Mouse (Mus musculus) left cerebral cortex, adult 18-20 months (tissue): ENCODE measurements at regions not wholly inside any gene's neighbourhood (a gene's known extent, or its start where the extent isn't known, plus 50 kb on each side); places are given as distances from the start of the nearest gene placed in this dataset.

ENCODE experiments used
- DNase-seq, 2 experiments: peaks; one replicate each; pipeline ENCODE4 v3.0.0; 2021 to 2022; ENCODE audit warnings: low spot score in 2 of 2, mixed read lengths in 1 of 2

GRCm38 (mm10) chr3:37887711-37888110 is 163.4 kb upstream of the Gm5148 start:
- no peak for DNase-seq

GRCm38 (mm10) chr3:37886705-37887454 is 162.6 kb upstream of the Gm5148 start:
- DNase-seq, result no peak

DNA sequence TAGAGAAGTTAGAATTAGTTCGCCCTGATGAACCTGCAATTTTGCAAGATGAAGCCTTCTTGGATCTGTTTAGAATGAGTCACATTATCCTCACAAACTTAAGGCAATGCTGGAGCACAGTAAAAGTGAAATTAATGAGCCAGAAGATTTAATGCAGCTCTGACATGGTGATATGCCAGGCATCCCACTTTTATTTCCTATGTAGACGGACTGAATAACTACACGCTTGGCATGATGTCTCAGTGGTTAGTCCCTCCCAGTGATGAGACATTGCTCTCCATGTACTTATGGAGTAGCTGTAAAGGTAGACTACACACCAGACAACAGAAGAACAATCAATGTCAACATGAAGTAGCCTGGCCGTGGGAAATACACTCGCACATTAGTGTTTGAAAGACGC is 161.5 kb upstream of the Gm5148 start:
- no peak for DNase-seq

GRCm38 (mm10) chr3:37882417-37882816 is 158.1 kb upstream of the Gm5148 start:
- DNase-seq, result no peak

DNA sequence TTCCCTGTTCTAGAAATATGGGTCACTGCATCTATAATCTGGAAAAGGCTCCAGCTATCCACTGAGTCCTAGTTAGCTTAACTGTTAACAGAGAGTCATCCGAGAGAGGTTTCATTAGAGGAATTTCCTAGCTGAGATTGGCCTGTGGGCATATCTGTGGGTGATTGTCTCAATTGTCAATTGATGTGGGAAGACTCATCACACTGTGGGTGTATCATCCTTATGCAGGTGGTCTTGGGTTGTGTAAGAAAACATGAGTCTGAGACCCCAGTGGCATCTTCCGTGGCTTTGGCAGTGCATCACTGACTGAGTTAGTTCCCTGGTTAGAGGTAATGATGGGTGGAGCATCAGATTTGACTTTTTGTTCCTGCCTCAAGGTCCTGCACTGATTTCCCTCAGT is 156.7 kb upstream of the Gm5148 start:
- no peak for DNase-seq

- no peak for DNase-seq
These were observed 154.8 kb upstream of the Gm5148 start for GRCm38 (mm10) chr3:37879056-37879455.

- DNase-seq, result no peak
These were observed 151.9 kb upstream of the Gm5148 start for GRCm38 (mm10) chr3:37876016-37876765.

- DNase-seq, result no peak
These were observed 151.2 kb upstream of the Gm5148 start for GRCm38 (mm10) chr3:37875331-37876015.

- no peak for DNase-seq
These were observed 150.6 kb upstream of the Gm5148 start for GRCm38 (mm10) chr3:37874864-37875263.

DNA sequence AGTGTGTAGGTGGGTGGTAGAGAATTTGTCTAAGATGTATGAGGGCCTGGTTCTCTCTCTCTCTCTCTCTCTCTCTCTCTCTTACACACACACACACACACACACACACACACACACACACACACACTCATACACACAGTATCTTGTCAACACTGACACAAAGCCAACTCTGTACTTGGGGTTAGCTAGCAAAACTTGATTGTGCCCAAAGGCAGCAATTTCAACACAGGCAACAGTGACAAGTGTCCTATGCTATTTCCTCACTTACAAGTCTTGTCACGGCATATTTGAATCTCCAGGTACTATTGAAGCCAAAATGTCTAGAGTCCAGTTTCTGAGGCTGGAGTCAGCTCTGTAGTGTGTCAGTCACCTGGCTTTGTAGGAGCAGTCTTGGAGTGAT is 150.1 kb upstream of the Gm5148 start:
- DNase-seq, result no peak

GRCm38 (mm10) chr3:37872329-37872728 is 148.0 kb upstream of the Gm5148 start:
- DNase-seq, result no peak

- no peak for DNase-seq
These were observed 146.8 kb upstream of the Gm5148 start for GRCm38 (mm10) chr3:37871076-37871475.

- DNase-seq, result no peak
These were observed 144.2 kb upstream of the Gm5148 start for GRCm38 (mm10) chr3:37868454-37868853.

GRCm38 (mm10) chr3:37862756-37863155 is 138.5 kb upstream of the Gm5148 start:
- DNase-seq, result no peak

GRCm38 (mm10) chr3:37860715-37861461 is 136.6 kb upstream of the Gm5148 start:
- no peak for DNase-seq

GRCm38 (mm10) chr3:37860034-37860714 is 135.9 kb upstream of the Gm5148 start:
- DNase-seq, result no peak

GRCm38 (mm10) chr3:37858624-37859302 is 134.5 kb upstream of the Gm5148 start:
- no peak for DNase-seq

DNA sequence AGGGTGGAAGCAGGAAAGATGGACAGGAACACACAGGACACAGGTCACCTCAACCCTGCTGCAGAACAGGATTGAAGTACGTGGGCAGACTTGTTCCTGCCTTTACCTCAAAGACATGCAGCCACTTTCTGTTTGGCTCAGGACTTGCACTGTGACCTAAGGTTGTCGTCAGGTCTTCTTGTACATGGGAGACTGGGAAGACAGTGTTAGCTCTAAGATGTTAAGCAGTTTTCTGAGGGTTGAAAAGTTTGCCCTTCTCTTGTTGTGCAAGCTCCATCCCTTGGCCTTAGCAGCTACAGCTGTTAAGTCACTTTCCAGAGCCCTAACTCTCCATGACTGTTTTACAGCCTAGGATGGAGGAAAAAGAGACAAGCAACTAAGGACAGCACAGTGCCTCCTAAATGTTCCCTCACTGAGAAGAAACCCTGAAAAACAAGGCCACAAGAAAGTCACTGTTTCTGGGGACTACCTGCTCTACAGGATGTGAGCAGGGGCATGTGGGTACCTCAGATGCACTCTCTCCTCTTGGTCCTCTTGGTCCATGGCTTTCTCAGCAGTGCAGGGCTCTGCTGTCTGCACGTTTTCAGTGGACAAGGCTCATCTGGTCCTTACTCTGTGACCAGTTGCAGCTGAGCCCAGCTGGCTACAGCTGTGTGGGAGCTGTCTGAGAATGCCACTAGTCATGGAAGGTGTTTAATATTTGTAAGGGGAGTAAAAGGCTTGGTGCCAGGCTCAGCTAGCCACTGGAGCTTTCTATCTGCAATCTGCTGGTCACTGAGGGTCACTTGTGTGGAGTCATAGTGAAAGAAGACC is 122.1 kb upstream of the Gm5148 start:
- DNase-seq, result no peak

DNA sequence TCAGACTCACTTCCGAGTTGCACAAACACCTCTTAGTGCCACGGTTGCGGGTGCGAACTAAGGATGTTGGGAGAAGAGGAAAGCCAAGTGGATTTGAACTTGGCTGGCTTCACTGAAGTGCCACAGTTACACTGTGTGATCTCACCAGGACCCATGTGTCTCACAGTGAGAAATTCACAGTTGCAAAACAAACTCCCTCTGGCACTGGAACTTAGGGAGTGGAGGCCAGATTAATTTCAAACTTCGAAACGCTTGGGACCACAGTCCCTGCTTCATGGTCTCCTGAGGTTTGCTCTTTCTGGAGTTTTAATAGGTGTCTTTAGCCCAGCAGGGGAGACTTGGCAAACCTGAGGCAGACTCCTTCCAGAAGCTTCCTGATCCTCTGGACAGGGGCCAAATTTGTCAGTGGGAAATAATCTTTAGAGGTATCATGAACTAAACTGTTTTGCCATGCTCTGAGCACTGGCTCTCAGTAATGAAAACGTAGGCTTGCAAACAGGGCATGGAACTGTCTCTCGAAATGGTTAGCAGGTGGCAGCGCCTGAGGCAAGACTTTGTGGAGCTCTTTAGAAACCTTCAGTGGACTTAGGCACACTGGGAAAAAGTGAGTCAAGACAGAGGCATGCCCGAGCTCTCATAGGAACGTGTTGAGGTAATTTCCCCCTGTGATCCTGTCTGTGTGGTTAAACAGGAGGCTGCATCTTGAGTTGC is 121.2 kb upstream of the Gm5148 start:
- no peak for DNase-seq
